Mouse (Mus musculus) hindbrain, embryonic 10.5 days (tissue): ENCODE data around the gene Nipal4. TPM values are rescaled to one million over a fixed set of nuclear protein-coding genes. Genes with fewer than 3 reads are reported as not detected.

Experiments
- DNase-seq: peaks from one replicate; pipeline ENCODE4 v3.0.0-alpha.2; 2017; ENCODE audit warnings: low spot score
- H3K27ac ChIP-seq: fragments of 300-500 bp; sonication (generic); 2 replicates; pipeline ENCODE4 v1.5.1; 2016; ENCODE audit warnings: mild to moderate bottlenecking, moderate library complexity
- H3K27me3 ChIP-seq: fragments of 300-500 bp; sonication (generic); 2 replicates; pipeline ENCODE4 v1.6.1; 2016; ENCODE audit warnings: mild to moderate bottlenecking; ENCODE audit not compliant: poor library complexity, insufficient read depth, severe bottlenecking
- H3K36me3 ChIP-seq: fragments of 300-500 bp; sonication (generic); 2 replicates; pipeline ENCODE4 v1.6.1; 2016; ENCODE audit warnings: mild to moderate bottlenecking, moderate library complexity
- H3K4me1 ChIP-seq: fragments of 300-500 bp; sonication (generic); replicated peaks from 2 replicates; pipeline ENCODE4 v1.6.1; 2016; ENCODE audit warnings: mild to moderate bottlenecking
- H3K4me3 ChIP-seq: fragments of 300-500 bp; sonication (generic); 2 replicates; pipeline ENCODE4 v1.5.1; 2016; ENCODE audit warnings: mild to moderate bottlenecking, moderate library complexity
- H3K9me3 ChIP-seq: fragments of 300-500 bp; sonication (generic); 2 replicates; pipeline ENCODE4 v1.6.1; 2016; ENCODE audit warnings: mild to moderate bottlenecking, moderate library complexity
- WGBS: fragments of 180-500 bp; shearing (Covaris S2); methylation state at CpG from one replicate; pipeline ENCODE4 v1.1.7; 2016; 5-methylcytosine and 5-hydroxymethylcytosine counted together
- polyA plus RNA-seq: library from polyadenylated mRNA; unstranded; fragments of >200 nt; fragmentation: Nextera tagmentation; extraction: Ambion mirVana; gene quantifications from 2 replicates; pipeline ENCODE4 v1.2.1, GENCODE M21; 2016

Gene Nipal4
- polyA plus RNA-seq, 1 experiment from 2014 or later: 0.65 TPM

DNA sequence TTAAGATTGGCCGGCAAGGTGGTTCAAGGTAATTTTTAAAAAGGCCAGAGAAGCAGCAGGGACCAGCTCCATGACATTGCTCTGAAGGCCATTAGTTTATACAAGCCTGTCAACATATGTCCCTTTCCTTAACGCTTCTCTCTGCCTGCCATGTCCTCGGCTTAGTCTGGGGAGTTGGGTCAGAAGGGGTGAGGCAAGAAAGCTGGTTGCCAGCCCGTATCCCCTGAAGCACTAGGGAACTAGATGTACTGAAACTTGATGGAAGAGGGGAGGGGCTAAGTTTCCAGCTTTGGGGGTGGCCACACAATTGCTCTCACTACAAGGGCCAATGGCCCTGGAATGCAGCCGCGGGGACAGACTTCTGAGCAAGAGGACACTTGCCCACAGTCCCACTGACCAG, 23.0 kb downstream of the Nipal4 start:
- no peak for DNase-seq
- 85% methylated on average over 6 of the region's 6 CpGs for WGBS
- no peaks in the 10 kb centered on the region for H3K27me3 ChIP-seq
- no peaks in the 10 kb centered on the region for H3K4me1 ChIP-seq
- peaks cover 54% of the 10 kb centered on the region for H3K36me3 ChIP-seq
- no peaks in the 10 kb centered on the region for H3K9me3 ChIP-seq
- H3K4me3 ChIP-seq: no peak overlapping the region
- H3K27ac ChIP-seq: no peak overlapping the region

- Histone ChIP-seq H3K4me1 (no peaks in the 10 kb centered on the region), H3K9me3 (no peaks in the 10 kb centered on the region), H3K36me3 (peaks cover 41% of the 10 kb centered on the region), H3K27me3 (no peaks in the 10 kb centered on the region), H3K27ac (no peak overlapping the region), H3K4me3 (no peak overlapping the region)
- 86% methylated on average over 2 of the region's 2 CpGs for WGBS
- DNase-seq: no peak
Observed at GRCm38 (mm10) chr11:46134899-46135298, 31.4 kb downstream of the Nipal4 start.

DNA sequence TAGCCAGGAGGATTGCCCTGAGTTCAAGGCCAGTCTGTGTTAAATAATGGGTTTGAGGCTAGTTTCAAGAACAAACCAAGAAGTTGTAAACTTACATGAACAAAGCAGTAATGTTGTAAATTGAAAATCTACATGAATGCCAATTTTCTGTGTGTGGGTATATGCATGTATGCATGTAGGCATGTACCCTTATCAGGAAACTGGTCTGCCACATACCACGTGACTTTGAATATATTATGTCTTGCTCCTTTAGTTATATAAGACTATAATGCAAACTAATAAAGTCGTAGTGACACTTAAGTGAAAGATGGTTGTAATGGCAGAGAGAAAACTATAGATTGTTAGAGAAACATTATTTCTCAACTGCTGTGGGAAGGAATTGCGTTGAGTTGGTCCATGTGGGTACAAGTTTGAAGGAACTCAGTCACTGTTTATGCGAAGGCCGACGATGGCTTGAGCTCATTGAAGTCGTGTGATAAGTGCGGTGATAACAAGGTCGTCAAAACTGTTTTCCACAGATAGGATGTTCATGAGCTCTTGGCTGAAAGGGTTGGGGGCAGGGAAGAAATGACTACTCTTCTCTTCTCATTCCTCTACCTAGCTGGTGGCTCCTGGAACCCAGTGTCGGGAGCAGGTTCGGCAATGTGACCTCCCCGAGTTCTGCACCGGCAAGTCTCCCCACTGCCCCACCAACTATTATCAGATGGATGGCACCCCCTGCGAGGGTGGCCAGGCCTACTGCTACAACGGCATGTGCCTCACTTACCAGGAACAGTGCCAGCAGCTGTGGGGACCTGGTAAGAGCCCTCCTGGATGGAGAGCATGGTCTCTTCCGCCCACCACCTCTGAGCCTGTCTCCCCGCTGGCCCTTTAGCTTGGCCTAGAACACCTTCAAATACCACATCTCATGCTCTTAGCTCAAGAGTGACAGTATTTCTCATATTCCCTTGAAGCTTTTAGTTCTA, 35.0 kb downstream of the Nipal4 start:
- WGBS: 93% methylated on average over 17 of the region's 17 CpGs
- H3K9me3 ChIP-seq: no peaks in the 10 kb centered on the region
- H3K4me3 ChIP-seq: no peak overlapping the region
- H3K27me3 ChIP-seq: no peaks in the 10 kb centered on the region
- H3K4me1 ChIP-seq: no peaks in the 10 kb centered on the region; the same call in 1 of the 2 replicates
- no peak overlapping the region for H3K27ac ChIP-seq
- no peak for DNase-seq
- peaks cover 34% of the 10 kb centered on the region for H3K36me3 ChIP-seq

DNA sequence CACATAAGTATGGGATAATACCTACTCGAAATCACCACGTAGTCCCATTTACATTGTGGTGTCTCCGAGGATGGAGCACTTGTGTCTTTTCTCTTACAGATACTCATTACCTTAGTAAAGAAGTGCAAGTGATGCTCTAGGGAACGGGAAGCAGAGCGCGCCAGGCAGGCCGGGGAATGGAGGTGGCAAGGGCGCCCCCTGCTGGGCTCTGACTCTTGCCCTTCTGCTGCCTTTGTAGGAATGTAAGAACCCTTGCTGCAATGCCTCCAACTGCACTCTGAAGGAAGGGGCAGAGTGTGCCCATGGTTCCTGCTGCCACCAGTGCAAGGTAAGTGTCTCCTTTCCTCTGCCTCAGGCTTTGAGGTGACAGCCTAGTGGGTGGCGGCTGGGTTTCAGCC, 37.8 kb downstream of the Nipal4 start:
- Histone ChIP-seq H3K4me3 (no peak overlapping the region), H3K9me3 (no peaks in the 10 kb centered on the region), H3K27me3 (no peaks in the 10 kb centered on the region), H3K27ac (no peak overlapping the region), H3K36me3 (peaks cover 32% of the 10 kb centered on the region), H3K4me1 (no peaks in the 10 kb centered on the region; the same call in 1 of the 2 replicates)
- DNase-seq: peak; percentile 29
- WGBS: 71% methylated on average over 9 of the region's 9 CpGs

- Histone ChIP-seq H3K27me3 (no peaks in the 10 kb centered on the region), H3K27ac (0 out of 2 replicates have a peak overlapping the region, but pooled peaks have one; percentile 29), H3K4me1 (no peaks in the 10 kb centered on the region; the same call in 1 of the 2 replicates), H3K9me3 (no peaks in the 10 kb centered on the region), H3K4me3 (no peak overlapping the region), H3K36me3 (peaks cover 33% of the 10 kb centered on the region)
- no peak for DNase-seq
- whole genome bisulfite sequencing: 84% methylated on average over 15 of the region's 15 CpGs
Observed at GRCm38 (mm10) chr11:46127621-46128547, 38.4 kb downstream of the Nipal4 start.

GRCm38 (mm10) chr11:46126827-46127410, 39.4 kb downstream of the Nipal4 start:
- H3K27ac ChIP-seq: no peak overlapping the region
- H3K27me3 ChIP-seq: no peaks in the 10 kb centered on the region
- WGBS: 90% methylated on average over 11 of the region's 11 CpGs
- no peak for DNase-seq
- no peaks in the 10 kb centered on the region for H3K9me3 ChIP-seq
- H3K36me3 ChIP-seq: peaks cover 39% of the 10 kb centered on the region
- H3K4me3 ChIP-seq: no peak overlapping the region
- no peaks in the 10 kb centered on the region; the same call in 1 of the 2 replicates for H3K4me1 ChIP-seq

DNA sequence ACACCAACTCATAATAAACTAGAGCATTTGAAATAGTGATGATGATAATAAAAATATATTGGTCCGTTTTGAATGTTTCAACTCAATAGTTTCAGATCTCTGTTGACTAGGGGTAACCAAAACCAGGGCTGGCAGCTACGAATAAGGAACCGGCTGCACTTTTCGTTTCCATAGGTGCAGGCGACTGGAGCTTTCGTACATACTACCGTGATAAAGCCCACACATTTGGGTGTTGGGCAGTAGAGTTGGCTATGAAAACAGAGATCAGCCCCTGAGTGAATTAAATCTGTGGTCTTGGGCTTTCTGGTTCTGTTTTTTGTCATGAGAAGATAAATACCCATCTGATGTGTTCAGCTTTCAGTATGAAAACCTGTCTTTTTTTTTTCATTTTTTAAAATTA, 40.0 kb downstream of the Nipal4 start:
- no peak for DNase-seq
- Histone ChIP-seq H3K27me3 (no peaks in the 10 kb centered on the region), H3K4me3 (no peak overlapping the region), H3K36me3 (peaks cover 40% of the 10 kb centered on the region), H3K9me3 (no peaks in the 10 kb centered on the region), H3K4me1 (no peaks in the 10 kb centered on the region; the same call in 1 of the 2 replicates), H3K27ac (no peak overlapping the region)
- WGBS: 95% methylated on average over 7 of the region's 7 CpGs

GRCm38 (mm10) chr11:46125835-46126229, 40.5 kb downstream of the Nipal4 start:
- Histone ChIP-seq H3K9me3 (no peaks in the 10 kb centered on the region), H3K27ac (no peak overlapping the region)
- WGBS: 93% methylated on average over 7 of the region's 7 CpGs

GRCm38 (mm10) chr11:46125093-46125834, 41.0 kb downstream of the Nipal4 start:
- H3K36me3 ChIP-seq: peaks cover 40% of the 10 kb centered on the region
- H3K4me1 ChIP-seq: no peaks in the 10 kb centered on the region; the same call in 1 of the 2 replicates
- no peaks in the 10 kb centered on the region for H3K9me3 ChIP-seq
- 92% methylated on average over 12 of the region's 12 CpGs for WGBS
- H3K4me3 ChIP-seq: no peak overlapping the region
- no peak for DNase-seq
- no peaks in the 10 kb centered on the region for H3K27me3 ChIP-seq
- H3K27ac ChIP-seq: no peak overlapping the region

More at GRCm38 (mm10) chr11:46125835-46126229, 40.5 kb downstream of the Nipal4 start:
- no peak for DNase-seq
- Histone ChIP-seq H3K36me3 (peaks cover 42% of the 10 kb centered on the region), H3K4me3 (no peak overlapping the region), H3K27me3 (no peaks in the 10 kb centered on the region), H3K4me1 (no peaks in the 10 kb centered on the region; the same call in 1 of the 2 replicates)

- H3K4me3 ChIP-seq: no peak overlapping the region
- H3K4me1 ChIP-seq: peaks cover 7% of the 10 kb centered on the region; the same call in 1 of the 2 replicates
- no peak for DNase-seq
- peaks cover 35% of the 10 kb centered on the region for H3K36me3 ChIP-seq
- H3K27me3 ChIP-seq: no peaks in the 10 kb centered on the region
- H3K27ac ChIP-seq: no peak overlapping the region
- H3K9me3 ChIP-seq: no peaks in the 10 kb centered on the region
- 97% methylated on average over 8 of the region's 8 CpGs for WGBS
Observed at GRCm38 (mm10) chr11:46123328-46123866, 42.9 kb downstream of the Nipal4 start.

DNA sequence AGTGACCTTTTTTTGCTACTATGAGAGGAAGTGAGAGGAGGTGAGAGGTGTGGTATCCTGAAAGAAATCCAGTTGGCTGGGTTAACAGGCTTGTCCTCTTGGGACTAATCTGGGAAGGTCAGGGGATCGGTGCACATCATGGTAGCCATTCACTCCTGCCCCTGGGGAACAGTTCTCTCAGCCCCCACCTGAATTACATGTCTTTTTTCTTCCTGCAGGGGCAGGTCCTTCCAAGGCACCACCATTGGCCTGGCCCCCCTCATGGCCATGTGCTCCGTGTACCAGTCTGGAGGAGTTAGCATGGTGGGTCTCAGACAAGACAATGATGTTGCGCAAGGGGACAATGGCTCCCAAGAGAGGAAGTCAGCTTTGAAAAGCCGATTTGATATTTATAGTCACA, 43.4 kb downstream of the Nipal4 start:
- peaks cover 34% of the 10 kb centered on the region for H3K36me3 ChIP-seq
- H3K4me3 ChIP-seq: no peak overlapping the region
- H3K27ac ChIP-seq: no peak overlapping the region
- no peaks in the 10 kb centered on the region for H3K9me3 ChIP-seq
- DNase-seq: no peak
- peaks cover 7% of the 10 kb centered on the region; the same call in 1 of the 2 replicates for H3K4me1 ChIP-seq
- H3K27me3 ChIP-seq: no peaks in the 10 kb centered on the region
- 88% methylated on average over 4 of the region's 4 CpGs for WGBS
